Mouse (Mus musculus) CH12.LX (cell line): ENCODE data around the gene Gna11. TPM values are rescaled to one million over a fixed set of nuclear protein-coding genes. Genes with fewer than 3 reads are reported as not detected.

Experiments used
- DNase-seq: peaks from one replicate; pipeline ENCODE4 v3.0.0-alpha.2; 2013; ENCODE audit errors: extremely low read depth
- H3K27ac ChIP-seq: 2 replicates; pipeline ENCODE4 v1.5.1; 2012; ENCODE audit warnings: low read depth, mild to moderate bottlenecking, control low read depth, moderate library complexity; ENCODE audit not compliant: insufficient read depth
- H3K27me3 ChIP-seq: replicated peaks from 2 replicates; pipeline ENCODE3; 2012; ENCODE audit warnings: inconsistent platforms
- H3K36me3 ChIP-seq, 2 experiments: replicated peaks in 1 of 2; 2 replicates each; pipeline versions ENCODE3 to v1.6.1; 2012; ENCODE audit warnings: inconsistent platforms in 1 of 2, low read length in 1 of 2, mild to moderate bottlenecking in 1 of 2, mixed read lengths in 1 of 2, moderate library complexity in 1 of 2; ENCODE audit not compliant: control insufficient read depth in 1 of 2, insufficient read depth in 1 of 2
- H3K4me1 ChIP-seq, 2 experiments: 2 replicates each; pipeline ENCODE4 v1.6.1; 2012; ENCODE audit warnings: inconsistent platforms in 1 of 2, moderate library complexity in 1 of 2; ENCODE audit not compliant: insufficient read depth in 2 of 2, control insufficient read depth in 1 of 2
- H3K4me2 ChIP-seq: 2 replicates; pipeline ENCODE4 v1.6.1; 2012; ENCODE audit warnings: low read depth, mild to moderate bottlenecking, control low read depth; ENCODE audit not compliant: poor library complexity, insufficient read depth, severe bottlenecking
- H3K4me3 ChIP-seq, 3 experiments: fragments of 150-350 bp in 1 of 3; sonication (generic) in 1 of 3; replicated peaks in 1 of 3; 2 replicates each; pipeline versions ENCODE3 to v1.5.1; 2011 to 2012; ENCODE audit warnings: low read depth in 2 of 3, low read length in 2 of 3, mild to moderate bottlenecking in 2 of 3, moderate library complexity in 2 of 3, control low read depth in 1 of 3, improper control_type of control experiment in 1 of 3, inconsistent platforms in 1 of 3, mixed read lengths in 1 of 3; ENCODE audit not compliant: poor library complexity in 1 of 3
- H3K79me2 ChIP-seq: replicated peaks from 2 replicates; pipeline ENCODE4 v1.6.1; 2012; ENCODE audit warnings: mild to moderate bottlenecking, moderate library complexity; ENCODE audit not compliant: control insufficient read depth, poor library complexity, insufficient read depth, severe bottlenecking; ENCODE audit errors: extremely low read depth
- H3K9ac ChIP-seq: 2 replicates; pipeline ENCODE4 v1.6.1; 2012; ENCODE audit warnings: low read depth, mild to moderate bottlenecking, control low read depth, moderate library complexity; ENCODE audit not compliant: insufficient read depth
- H3K9me3 ChIP-seq: replicated peaks from 2 replicates; pipeline ENCODE3; 2012; ENCODE audit warnings: low read length, inconsistent platforms, mixed read lengths
- BHLHE40 ChIP-seq: IDR thresholded peaks from 2 replicates; pipeline ENCODE4 v1.6.1; 2011; ENCODE audit warnings: mild to moderate bottlenecking, low read depth, low read length, improper control_type of control experiment
- CHD1 ChIP-seq: IDR thresholded peaks from 2 replicates; pipeline ENCODE4 v1.6.1; 2012; ENCODE audit warnings: low read depth, low read length, improper control_type of control experiment, inconsistent platforms
- CTCF ChIP-seq, 2 experiments: IDR thresholded peaks in 1 of 2; conservative IDR thresholded peaks in 1 of 2; 2 replicates each; pipeline ENCODE4 v1.5.1; 2011 to 2012; ENCODE audit warnings: low read depth in 2 of 2, low read length in 2 of 2, improper control_type of control experiment in 1 of 2, inconsistent platforms in 1 of 2, mild to moderate bottlenecking in 1 of 2, moderate library complexity in 1 of 2
- E2F4 ChIP-seq: IDR thresholded peaks from 2 replicates; pipeline ENCODE4 v1.6.1; 2011; ENCODE audit warnings: low read depth, low read length, improper control_type of control experiment; ENCODE audit not compliant: insufficient replicate concordance
- ETS1 ChIP-seq: conservative IDR thresholded peaks from 2 replicates; pipeline ENCODE4 v1.6.1; 2012; ENCODE audit warnings: low read depth, mild to moderate bottlenecking, inconsistent platforms, low read length, improper control_type of control experiment, moderate library complexity
- GABPA ChIP-seq: IDR thresholded peaks from 2 replicates; pipeline ENCODE4 v1.6.1; 2012; ENCODE audit warnings: low read depth, low read length, improper control_type of control experiment, inconsistent platforms; ENCODE audit not compliant: insufficient replicate concordance
- IRF4 ChIP-seq: IDR thresholded peaks from 2 replicates; pipeline ENCODE4 v1.6.1; 2014; ENCODE audit warnings: low read depth, mild to moderate bottlenecking, inconsistent platforms, low read length, improper control_type of control experiment
- MAFK ChIP-seq: IDR thresholded peaks from 2 replicates; pipeline ENCODE4 v1.6.1; 2011; ENCODE audit warnings: low read length, improper control_type of control experiment; ENCODE audit not compliant: insufficient replicate concordance
- MAX ChIP-seq: IDR thresholded peaks from 2 replicates; pipeline ENCODE4 v1.6.1; 2011; ENCODE audit warnings: low read length, improper control_type of control experiment
- MAZ ChIP-seq: IDR thresholded peaks from 2 replicates; pipeline ENCODE4 v1.6.1; 2012; ENCODE audit warnings: low read depth, mild to moderate bottlenecking, inconsistent platforms, low read length, improper control_type of control experiment, moderate library complexity
- MXI1 ChIP-seq: IDR thresholded peaks from 2 replicates; pipeline ENCODE4 v1.6.1; 2011; ENCODE audit warnings: mild to moderate bottlenecking, low read depth, low read length, improper control_type of control experiment
- MYC ChIP-seq: IDR thresholded peaks from 2 replicates; pipeline ENCODE4 v1.6.1; 2011; ENCODE audit warnings: low read depth, mild to moderate bottlenecking, improper control_type of control experiment, low read length
- NRF1 ChIP-seq: IDR thresholded peaks from 2 replicates; pipeline ENCODE4 v1.6.1; 2014; ENCODE audit warnings: low read depth, mild to moderate bottlenecking, inconsistent platforms, low read length, improper control_type of control experiment, moderate library complexity
- RAD21 ChIP-seq: IDR thresholded peaks from 2 replicates; pipeline ENCODE4 v1.6.1; 2011; ENCODE audit warnings: low read depth, mild to moderate bottlenecking, low read length, improper control_type of control experiment, moderate library complexity
- RCOR1 ChIP-seq: conservative IDR thresholded peaks from 2 replicates; pipeline ENCODE4 v1.6.1; 2012; ENCODE audit warnings: low read depth, mild to moderate bottlenecking, inconsistent platforms, low read length, improper control_type of control experiment
- SMC3 ChIP-seq: IDR thresholded peaks from 2 replicates; pipeline ENCODE4 v1.6.1; 2011; ENCODE audit warnings: low read depth, low read length, improper control_type of control experiment
- TBP ChIP-seq: conservative IDR thresholded peaks from 2 replicates; pipeline ENCODE4 v1.6.1; 2011; ENCODE audit warnings: low read depth, low read length, improper control_type of control experiment
- USF2 ChIP-seq: conservative IDR thresholded peaks from 2 replicates; pipeline ENCODE4 v1.6.1; 2011; ENCODE audit warnings: low read depth, low read length, improper control_type of control experiment
- ZMIZ1 ChIP-seq: IDR thresholded peaks from 2 replicates; pipeline ENCODE4 v1.6.1; 2012; ENCODE audit warnings: low read depth, mild to moderate bottlenecking, inconsistent platforms, low read length, improper control_type of control experiment
- dilution Hi-C: fragments of 300-500 bp; cut with MboI; formaldehyde crosslinking; loops from 2 replicates; pipeline ENCODE4 v1.14.3; 2020; ENCODE audit warnings: low sequenced_read_pairs; ENCODE audit not compliant: extremely low pct_unique_long_range_greater_than_20kb, extremely low pct_ligation_motif_present
- in situ Hi-C: fragments of 300-500 bp; cut with MboI; formaldehyde crosslinking; loops from 3 replicates; pipeline ENCODE4 v1.14.3; 2019; ENCODE audit warnings: low sequenced_read_pairs, low pct_ligation_motif_present, low pct_unique_long_range_greater_than_20kb, mixed read lengths
- polyA plus RNA-seq: library from polyadenylated mRNA; unstranded; fragments of >175 nt; gene quantifications from 2 replicates; pipeline ENCODE4 v1.2.1, GENCODE M21; 2012; ENCODE audit warnings: low read depth; ENCODE audit not compliant: insufficient read length
- total RNA-seq, 2 experiments: library from RNA; depleted of rRNA; stranded (reverse); fragments of 300-350 nt in 1 of 2; fragments of >200 nt in 1 of 2; gene quantifications; 2 replicates each; pipeline ENCODE4 v1.2.3; 2012 to 2014

Gene Gna11
- total and polyA plus RNA-seq, 3 experiments = 4.3 to 8.7 (median 7.2) TPM

DNA sequence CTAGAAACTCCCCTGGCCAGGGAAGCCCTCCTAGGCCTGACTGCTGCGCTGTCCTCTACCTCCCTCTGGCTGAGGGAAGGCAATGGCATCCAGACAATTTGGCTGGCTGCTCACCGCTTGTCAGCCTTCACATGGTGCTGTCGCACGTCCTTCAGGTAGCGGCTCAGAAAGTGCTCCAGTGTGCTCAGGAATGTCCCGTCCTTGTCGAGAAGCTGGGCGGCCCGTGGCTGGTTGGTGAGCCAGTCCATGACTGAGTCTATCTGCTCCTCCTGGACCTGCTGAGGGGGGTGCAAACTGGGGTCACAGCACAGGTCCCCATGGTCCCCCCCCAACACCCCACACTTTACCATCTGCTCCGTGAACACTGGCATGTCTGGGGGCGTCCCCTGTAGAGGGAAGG lies 56.9 kb downstream of the Gna11 start:
- H3K27me3 ChIP-seq = no peaks in the 10 kb centered on the region
- TF ChIP-seq ETS1 (no peak), MXI1 (no peak), E2F4 (no peak), NRF1 (no peak), BHLHE40 (no peak)
- H3K4me1 ChIP-seq = no peaks in the 10 kb centered on the region
- peaks cover 64 to 79% of the 10 kb centered on the region in 2 experiments for H3K36me3 ChIP-seq
- in situ Hi-C loops = no loop called here
- dilution Hi-C loops = no loop called here
- DNase-seq = no peak
- no peaks in the 10 kb centered on the region for H3K79me2 ChIP-seq
- H3K9ac ChIP-seq = no peak overlapping the region
- H3K4me2 ChIP-seq = no peak overlapping the region
- no peaks in the 10 kb centered on the region for H3K9me3 ChIP-seq
- no peak overlapping the region for H3K27ac ChIP-seq
- no peak overlapping the region for H3K4me3 ChIP-seq

DNA sequence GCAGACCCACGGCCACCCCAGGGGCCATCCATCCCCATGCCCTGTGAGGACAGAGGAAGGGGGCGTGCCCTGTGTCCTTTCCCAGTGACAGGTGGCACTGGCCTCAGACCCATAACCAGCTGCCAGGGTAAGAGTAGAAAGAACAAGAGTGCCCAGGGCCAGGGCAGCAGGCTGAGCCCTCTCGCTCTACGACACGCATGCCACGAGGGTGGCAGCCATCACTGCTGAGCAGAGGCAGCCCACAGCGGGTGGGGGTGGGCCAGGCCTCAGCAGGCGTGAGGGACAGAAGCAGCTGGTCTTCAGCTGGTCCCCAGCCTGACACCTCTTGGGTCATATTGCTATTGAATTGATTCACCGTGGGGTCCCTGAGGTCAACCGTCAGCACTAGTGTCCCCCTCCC lies 58.5 kb downstream of the Gna11 start:
- in situ Hi-C loops = no loop called here
- H3K4me1 ChIP-seq = peaks cover 3 to 4% of the 10 kb centered on the region in 2 experiments; a peak in 3 of 4 replicates
- H3K9me3 ChIP-seq = no peaks in the 10 kb centered on the region
- H3K4me2 ChIP-seq = no peak overlapping the region
- dilution Hi-C loops = no loop called here
- no peak overlapping the region for H3K27ac ChIP-seq
- no peak overlapping the region for H3K9ac ChIP-seq
- H3K36me3 ChIP-seq = peaks cover 49 to 63% of the 10 kb centered on the region in 2 experiments
- H3K79me2 ChIP-seq = no peaks in the 10 kb centered on the region
- H3K4me3 ChIP-seq = no peak overlapping the region
- no peak for TF ChIP-seq ETS1
- TF ChIP-seq CHD1 = no peak
- no peak for TF ChIP-seq MYC
- TF ChIP-seq SMC3 = no peak
- TF ChIP-seq MXI1 = no peak
- no peak for TF ChIP-seq RAD21
- no peak for TF ChIP-seq BHLHE40
- TF ChIP-seq NRF1 = no peak
- TF ChIP-seq MAZ = no peak
- no peak for TF ChIP-seq CTCF (conservative IDR thresholded peaks at IDR 0.05 in 1 of 2, IDR thresholded peaks at IDR 0.05 in 1 of 2; ENCODE audit: low read depth in 2 of 2, low read length in 2 of 2)
- no peak for TF ChIP-seq USF2
- TF ChIP-seq IRF4 = no peak
- TF ChIP-seq TBP = no peak
- no peak for TF ChIP-seq RCOR1
- no peak for TF ChIP-seq ZMIZ1
- no peak for TF ChIP-seq MAX
- TF ChIP-seq GABPA = no peak
- TF ChIP-seq MAFK = no peak
- TF ChIP-seq, all 38 proteins: peak for 0
- DNase-seq = no peak
- H3K27me3 ChIP-seq = peaks cover 13% of the 10 kb centered on the region
